Mouse (Mus musculus) testis, postnatal 10 days (tissue): Measurements from ENCODE around the gene Ighmbp2.
A peak's percentile ranks its signal among the peaks of the same experiment; 100 is the strongest.

Source experiments
- DNase-seq: peaks from one replicate; pipeline ENCODE4 v3.0.0; 2021; ENCODE audit warnings: low spot score

Gene Ighmbp2

DNA sequence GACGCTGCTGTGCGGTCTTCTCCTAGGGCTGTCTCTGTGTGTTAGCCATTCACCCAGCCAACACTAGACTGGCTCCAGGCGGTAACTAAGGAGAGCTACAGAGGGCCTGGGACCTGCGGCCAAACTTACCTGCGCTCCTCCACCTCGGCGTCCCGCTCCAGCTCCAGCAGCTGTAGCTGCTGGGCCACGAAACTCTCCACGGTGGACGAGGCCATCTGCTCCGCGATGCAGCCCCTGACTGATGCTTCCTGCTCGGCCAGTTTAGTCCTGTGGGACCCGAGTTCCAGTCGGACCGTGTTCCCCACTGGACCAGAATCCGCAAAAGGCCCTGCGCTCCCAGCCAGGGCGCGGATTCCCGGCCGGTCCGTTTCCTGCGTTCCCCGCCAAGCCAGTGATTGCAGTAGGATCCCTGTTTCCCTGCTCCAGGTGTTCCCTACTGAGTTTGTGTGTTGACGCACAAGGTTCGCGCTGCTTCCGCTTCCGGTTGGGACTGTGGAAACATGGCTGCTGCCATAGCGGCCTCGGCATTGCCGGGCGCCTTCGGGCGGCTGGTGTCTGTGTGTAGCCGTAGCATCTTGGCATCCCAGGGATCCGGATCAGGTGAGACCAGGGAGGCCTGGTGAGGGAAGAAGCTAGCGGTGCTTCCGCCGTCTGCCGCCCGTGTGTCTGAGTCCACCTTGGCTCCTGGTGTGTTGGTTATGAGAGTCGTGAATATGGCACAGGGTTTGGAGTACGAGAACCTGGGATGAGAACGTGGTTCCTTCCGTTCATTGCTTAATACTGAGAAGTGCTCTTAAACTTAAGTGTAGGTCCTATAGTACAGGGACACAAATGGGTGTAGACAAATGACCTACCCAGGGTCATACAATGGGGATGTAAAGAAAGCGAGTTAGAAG is at the start of gene Ighmbp2, which contains the start of gene Mrpl21:
TSS of gene Ighmbp2 (minus strand) at position 446 of the 896 bp plus-strand sequence.
TSS of gene Mrpl21 (plus strand) at position 330 of the 896 bp plus-strand sequence.
- DNase-seq = peak; percentile 91

DNA sequence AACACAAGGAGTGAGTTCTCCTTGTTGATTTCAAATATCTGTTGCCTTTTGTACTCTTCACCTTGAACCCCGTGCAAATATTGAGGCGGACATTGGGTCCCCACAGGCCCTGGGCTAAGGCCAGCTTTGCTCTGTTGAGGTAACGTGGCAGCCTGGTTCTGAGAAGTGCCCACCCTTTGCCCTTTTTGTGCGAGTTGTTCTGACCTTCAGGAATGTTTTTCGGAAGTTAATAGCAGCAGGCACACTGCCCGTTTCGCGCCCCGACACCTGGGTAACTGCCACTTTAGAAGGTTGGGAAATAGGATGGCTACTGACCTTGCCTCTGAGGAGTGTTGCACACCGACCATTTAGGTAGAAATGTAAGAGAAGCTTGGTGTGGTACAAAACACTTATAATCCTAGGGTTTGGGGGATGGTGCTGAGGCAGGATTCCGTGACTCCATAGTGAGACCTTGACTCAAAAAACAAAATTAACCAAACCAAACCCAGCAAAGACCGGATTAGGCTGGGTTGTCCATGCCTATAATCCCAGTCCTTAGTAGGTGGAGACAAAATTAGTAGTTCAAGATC is 43.7 kb upstream of the Ighmbp2 start:
- DNase-seq = no peak

DNA sequence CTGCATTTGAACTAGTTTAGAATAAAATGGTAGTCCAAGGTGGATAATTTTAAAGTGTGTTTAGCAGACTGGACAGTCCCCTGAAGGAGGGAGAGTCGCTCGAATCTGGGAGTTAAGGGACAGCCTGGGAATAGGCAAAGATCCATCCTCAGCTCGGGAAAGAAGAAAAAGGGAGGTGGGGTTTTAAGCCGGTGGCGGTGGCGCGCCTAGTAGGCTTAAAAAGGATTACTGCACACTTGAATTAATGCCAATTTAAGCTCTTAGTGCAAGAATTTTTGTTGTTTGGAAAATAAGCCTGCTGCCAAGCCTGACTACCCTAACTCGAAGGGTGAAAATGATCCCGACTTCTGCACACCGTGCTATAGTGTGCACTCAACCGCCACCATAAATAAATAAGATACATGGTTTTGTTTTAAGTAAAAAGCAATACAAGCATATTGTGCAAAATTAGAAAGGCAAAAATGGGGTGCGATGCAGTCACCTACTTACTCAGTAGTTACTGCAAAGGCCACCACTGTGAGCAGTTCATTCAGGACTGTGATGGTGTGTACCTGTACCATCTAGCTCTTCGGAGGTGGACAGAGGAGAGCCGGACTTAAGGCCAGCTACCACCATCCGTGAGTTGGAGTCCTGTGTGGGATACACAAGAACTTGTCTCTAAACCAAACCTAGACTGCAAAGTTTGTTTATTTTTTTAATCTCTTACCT is 43.1 kb upstream of the Ighmbp2 start:
- DNase-seq = no peak

DNA sequence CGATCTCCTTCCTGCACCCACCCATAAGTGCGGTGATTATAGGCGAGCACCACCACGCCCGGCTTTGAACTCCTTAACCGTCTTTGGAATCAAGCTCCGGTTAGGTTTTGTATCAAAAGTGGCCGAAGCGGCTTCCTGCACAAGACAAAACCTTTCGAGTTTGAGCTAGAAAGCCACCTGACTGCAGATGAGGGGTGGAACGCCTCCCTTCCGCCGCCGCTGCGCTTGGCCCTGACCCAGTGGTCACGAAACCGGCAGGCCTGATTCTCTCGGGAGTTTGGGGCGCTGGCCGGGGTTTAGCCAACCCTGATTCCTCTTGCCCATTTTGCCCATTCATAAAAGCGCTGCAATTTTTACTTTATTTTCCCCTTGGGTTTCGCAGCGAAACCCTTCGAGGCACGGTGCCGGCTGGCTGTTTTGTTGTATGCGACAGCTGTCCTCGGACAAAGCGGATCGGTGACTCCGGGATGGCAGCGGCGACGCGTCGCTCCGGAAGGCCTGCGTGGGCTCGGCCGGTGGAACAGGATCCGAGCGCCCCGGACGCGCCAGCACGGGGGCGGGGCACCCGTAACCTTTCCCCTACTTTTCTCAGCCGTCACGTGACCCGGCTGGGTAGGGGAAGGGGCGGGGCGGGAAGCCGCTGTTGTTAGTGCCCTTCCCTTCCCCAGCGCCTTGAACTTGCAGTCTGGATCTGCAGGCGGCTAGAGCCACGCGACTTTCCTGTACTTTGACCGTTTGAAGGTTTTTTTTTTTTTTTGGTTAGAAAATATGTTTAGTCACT is 42.3 kb upstream of the Ighmbp2 start:
- DNase-seq = peak; percentile 97

DNA sequence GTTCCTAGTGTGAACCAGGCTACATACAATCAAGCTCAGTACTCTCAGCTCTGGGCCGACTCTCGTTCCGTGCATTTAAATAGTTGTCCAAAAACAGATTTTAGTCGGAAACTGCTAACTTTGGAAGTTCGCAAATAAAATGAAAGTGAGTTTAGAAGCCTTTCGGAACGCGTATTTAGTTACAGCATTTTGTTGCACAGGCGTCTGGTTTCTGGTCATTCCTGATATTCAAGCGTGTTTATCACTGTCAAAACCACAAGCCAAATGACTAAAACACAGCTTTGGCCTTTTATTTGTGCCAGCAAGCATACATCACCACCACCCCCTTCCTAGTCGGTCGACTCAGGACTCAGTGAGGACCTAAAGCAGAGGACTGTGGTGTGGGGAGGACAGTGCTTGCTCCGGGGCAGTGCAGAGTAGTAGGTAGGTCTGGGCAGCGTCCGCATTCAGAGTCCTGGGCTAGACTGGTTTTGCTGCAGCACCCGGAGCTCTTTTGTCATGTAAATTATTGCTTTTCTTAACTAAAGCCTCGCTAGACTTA is 41.5 kb upstream of the Ighmbp2 start:
- no peak for DNase-seq

DNA sequence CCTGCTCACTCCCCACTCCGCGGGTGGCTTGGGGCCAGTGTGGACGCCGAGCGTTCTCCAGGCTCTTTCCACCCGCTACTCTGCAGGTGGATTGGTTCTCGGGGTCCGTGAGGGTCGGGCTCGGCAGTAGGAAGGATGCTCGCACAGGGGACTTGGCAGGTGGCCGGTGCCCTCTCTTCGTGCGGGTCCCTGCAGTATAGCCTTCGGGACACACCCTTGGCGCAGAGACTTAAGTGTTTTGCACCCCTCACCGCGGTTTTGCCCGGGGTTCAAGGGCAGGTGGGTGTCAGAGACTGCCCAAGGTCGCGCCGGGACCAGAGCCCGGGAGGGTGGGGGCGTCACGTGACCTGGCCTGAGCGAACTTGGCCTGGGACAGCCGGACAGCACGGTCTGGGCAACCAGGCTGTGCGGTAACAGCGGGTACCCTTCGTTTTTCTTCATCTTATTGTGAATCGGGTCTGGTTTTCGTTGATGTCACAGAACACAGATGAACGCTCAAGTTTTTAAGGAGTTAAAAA is 41.0 kb upstream of the Ighmbp2 start:
- DNase-seq = peak; percentile 90

DNA sequence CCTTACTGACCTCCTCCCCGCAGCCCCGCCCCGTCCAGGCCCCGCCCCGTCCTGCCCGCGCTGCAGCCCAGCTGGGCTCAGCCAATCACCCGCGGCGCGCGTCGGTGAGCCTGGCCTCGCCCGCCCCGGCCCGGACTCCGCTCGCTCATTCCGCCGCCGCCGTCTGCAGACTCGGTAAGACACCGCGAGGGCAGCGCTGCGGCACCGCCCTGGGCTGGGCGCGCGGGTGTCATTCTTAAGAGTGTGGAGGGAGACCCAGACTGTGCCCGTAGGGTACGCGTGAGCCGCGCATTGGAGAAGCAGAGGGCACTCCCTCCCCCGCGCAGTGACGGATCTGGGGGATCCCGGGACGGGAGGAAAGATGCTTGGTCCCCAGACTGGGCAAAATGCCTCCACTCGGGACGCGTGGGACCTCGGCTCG is 40.4 kb upstream of the Ighmbp2 start:
- peak; percentile 95 for DNase-seq

DNA sequence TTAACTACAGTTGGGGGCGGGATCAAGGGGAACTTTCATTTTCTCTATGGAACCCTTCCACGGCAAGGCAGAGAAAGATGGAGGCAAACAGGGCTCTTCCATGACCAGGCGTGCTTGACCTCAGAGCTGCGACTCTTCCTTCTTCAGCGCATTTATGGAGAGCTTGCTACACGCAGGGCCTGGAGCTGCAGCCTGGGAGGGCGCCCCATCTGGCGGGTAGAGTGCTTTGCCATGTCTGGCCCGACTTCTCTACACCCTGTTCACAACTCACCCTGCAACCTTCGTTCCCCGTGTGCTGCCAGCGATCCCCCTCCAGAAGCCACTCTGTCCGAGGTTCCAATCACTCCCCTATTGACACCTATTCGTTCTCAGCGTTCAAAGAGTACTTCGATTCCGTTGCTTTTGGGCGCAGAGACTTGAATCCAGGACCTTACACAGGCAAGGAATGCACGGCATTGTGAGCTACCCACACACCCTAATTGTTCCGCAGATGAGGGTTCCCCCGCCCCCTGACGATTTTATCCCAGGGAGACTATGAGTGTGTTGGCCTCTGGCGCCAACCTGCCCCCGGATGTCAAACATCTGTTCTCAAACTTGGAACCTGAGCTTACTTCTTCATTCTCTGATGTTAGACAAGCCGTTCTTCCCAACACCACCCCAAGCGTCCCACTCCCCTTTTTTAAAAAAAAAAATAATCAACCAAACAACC is 39.6 kb upstream of the Ighmbp2 start, which contains the start of gene Cpt1a:
TSS of gene Cpt1a (plus strand) at position 74 of the 709 bp plus-strand sequence.
- peak; percentile 78 for DNase-seq

DNA sequence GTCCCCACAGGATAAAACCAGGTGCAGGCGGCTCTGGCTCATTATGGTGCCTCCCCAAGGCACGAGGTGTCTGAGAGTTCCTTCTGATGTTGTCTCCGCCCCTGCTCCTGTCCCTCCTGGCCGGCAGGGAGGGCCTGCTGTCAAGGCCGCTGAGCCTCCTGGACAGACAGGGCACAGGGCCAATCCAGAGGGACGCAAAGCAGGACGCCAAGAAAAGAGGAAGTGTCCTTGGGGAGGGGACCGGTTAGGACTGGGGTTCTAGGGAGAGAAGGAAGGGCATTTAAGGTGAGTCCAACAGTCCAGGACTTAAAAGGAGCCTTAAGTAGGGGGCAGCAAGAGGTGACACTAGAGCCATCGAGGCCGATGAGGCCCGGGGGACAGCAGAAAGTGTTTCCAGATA is 38.8 kb upstream of the Ighmbp2 start:
- peak; percentile 90 for DNase-seq

DNA sequence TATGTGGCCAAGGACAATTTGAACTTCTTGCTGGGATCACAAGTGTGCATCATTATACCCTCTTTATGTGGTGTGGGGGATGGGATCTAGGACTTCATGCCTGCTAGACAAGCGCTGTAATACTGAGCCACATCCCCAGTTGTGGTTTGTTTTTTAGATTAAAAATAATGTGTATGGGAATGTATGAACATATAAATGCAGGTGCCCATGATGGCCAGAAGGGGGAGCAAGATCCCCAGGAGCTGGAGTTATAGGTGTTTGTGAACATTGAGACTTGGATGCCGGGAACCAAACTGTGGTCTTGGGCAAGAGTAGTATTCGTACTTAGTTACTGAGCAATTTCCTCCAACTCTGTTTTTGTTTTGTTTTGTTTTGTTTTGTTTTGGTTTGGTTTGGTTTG is 38.0 kb upstream of the Ighmbp2 start:
- DNase-seq = no peak

DNA sequence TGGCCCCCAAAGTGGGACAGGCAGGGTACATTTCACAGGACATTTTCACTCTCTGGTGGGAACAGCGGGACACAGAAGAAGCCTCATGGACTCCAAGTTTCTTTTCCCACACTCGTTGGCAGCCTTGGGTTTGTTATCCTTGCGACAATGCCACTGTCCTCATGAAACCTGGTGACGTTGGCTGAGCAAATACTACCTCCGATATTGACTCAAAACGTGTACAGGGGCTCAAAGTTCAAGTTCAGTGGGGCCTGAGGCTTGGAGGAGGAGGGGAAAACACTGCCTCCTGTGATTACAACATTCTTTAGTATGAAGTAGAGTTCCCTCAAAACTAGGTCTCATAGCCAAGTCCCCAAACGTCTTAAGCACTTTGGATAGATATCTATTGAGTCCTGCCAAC is 37.3 kb upstream of the Ighmbp2 start:
- no peak for DNase-seq

DNA sequence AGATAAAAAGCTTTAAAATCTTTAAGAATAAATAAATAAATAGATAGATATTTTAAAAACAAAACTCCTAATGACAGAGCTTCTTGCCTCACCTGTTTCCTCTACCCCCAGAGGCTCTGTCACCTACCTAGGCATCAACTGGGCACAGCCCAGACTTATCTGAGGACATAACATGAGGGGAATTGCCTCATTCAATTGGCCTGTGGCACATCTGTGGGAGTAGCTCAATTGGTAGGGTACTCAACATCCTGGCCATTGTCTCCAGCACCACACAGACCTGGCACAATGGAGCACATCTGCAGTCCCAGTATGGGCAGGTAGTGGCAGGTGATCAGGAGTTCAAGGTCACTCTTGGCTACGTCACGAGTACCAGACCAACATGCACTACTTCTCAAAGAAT is 36.5 kb upstream of the Ighmbp2 start:
- DNase-seq = no peak

DNA sequence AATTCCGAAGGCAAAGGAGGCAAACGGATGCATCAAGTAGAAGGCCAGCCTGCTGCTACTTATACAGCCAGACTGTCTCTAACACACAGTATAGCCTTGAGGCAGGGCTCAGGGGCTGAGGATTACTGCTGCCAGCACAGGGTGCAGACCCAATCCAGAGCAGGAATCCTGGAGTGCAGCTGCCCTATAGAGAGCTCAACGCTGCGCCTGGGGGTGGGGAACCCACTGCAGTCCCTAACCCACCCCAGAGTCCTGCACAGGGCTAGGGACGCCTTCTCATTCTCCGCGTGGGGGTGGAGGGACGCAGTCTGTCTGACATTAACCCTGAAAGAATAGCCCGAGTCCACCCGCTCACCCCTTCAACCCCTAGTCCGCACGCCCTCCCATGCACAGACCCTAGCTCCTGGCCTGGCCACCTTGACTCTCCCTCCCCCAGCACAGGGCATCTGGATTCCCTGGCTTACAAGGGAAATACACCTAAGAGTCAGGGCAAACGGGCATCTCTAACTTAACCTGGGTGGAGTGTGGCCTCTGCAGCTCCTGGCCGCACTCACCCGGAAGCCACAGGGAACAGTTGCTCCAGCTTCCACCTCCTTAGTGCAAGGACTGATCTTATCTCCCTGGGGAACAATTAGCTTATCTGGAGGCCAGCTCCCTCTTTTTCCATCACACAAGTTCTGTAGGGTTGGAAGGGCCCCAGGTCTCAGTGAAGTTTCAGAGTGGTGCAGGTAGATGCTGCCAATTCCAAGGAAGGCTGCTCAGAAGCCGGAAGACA is 24.5 kb upstream of the Ighmbp2 start:
- DNase-seq = no peak

DNA sequence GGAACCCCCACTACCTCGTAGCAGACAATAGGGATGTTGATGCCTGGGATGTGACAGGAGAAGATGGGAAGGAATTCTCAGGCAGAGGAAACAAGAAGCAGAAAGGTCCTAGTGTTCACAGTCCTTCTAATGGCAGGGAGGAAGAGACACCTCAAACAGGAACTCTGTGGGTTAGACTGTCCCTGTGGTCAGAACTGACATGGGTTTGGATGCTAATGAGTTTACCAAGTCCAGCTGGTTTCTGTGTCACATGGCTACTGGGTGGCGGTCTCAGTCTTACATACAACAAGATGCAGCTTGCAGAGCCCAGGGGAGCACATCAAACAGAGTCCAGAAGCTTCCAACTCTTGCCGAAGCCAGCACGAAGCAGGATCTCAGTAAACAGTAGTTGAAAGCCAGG is 21.2 kb upstream of the Ighmbp2 start:
- no peak for DNase-seq

DNA sequence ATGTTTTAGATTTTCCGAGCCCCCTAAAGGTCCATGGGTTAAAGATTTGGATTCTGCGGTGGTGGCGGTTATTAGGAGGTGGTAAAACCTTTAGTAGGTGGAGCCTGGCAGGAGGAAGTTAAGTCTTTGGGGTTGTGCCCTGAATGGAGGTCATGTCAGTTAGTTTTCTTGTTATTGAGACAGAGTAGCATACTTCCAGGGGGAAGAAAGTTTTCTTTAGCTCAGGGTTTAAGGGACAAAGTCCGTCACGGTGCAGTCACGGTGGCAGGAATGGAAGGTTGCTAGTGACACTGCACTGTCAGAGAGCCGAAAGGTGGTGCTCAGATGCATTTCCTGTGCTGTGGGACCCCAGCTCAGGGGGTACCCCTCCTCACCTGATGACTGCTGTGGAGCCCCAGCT is 15.0 kb upstream of the Ighmbp2 start:
- DNase-seq = no peak

DNA sequence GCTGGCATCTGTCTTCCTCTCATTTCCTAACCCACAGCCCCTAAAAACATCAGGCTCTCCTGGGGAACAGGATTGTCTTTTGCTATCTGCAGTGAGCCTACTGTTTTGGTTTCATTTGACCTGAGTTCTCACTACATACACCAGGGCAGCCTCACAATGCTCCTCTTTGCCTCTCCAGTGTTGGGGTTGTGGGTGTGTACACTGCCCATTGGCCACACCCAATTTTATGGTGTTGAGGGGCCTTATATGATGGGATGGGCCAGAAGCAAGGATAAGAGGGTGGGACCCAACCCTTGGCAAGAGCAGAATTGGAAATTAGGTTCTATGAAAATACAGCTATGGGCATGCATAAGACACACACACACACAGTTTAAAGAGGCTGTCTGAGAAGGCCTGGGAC is 14.2 kb upstream of the Ighmbp2 start:
- DNase-seq = no peak

DNA sequence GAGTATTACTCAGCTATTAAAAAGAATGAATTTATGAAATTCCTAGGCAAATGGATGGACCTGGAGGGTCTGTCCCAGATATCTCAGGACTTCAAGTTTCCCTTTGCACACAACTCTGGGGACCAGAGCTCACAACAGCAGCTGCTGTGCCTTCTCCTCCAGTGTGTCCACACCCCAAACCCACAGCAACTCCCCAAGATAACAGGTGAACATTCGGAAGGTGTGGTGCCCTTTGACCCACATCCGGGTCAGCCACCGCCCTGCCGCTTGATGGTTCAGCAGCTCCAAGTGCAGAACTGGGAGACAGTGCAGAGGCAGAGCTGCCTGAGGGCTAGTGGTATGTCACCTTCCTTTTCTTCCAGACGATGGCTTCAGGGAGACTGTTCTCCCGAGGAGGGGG is 12.4 kb upstream of the Ighmbp2 start:
- no peak for DNase-seq

DNA sequence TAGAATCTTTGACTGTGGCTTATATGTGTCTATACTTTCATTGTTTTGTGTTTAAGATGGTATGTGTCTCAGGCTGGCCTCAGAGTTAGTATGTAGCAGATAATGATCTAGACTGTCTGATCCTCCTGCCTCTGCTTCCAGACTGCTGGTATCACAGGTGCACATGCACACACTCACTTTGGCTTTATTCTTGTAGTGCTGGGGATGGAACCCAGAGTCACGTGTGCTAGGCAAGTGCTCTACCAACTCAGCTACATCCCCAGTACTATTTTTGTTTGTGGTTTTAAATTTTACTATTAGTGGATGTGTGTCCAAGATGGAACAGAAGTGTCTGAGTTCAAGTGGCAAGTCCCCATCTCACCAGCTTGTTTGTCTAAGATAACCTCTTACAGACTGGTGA is 10.2 kb upstream of the Ighmbp2 start:
- no peak for DNase-seq

DNA sequence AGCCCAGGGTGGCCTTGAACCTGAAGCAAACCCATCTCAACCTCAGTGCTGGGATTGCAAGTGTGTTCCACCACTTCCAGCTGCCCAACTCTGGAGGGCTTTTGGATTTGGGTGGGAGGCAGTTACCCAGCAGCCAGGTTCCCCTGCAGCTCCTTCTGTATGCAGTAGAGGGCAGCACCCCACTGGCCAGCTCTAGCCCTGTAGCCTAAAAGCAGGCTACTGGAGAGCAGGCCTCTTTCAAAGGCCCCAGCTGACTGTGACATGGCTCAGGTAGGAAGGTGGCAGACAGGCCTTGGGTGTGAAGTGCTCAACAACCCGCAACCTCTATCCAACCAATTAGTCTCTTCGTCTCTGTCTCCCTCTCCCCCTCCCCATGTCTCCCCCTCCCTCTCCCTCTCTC is 9.2 kb upstream of the Ighmbp2 start:
- peak; percentile 73 for DNase-seq

DNA sequence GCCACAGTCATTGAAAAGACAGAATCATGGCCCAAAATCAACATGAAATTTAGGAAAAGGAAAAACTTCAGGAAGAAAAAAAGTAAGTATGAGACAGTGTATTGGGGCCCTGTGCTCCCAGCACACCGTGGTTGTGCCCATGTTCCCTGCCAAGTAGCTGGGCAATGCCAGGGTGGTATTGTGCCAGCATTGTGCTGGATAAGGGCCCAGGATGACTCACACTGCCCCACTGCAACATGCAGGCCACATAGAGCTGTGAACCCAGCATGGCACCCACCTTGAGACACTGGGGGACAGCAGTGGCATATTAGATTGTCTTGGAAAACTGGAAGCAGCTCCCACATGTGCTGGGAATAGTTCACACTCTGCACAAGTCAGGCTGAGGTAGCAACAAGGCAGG is 6.2 kb upstream of the Ighmbp2 start:
- DNase-seq = no peak
